Mouse (Mus musculus): ENCODE results near the gene Gemin6. TPM values are rescaled to one million over a fixed set of nuclear protein-coding genes. Genes with fewer than 3 reads are reported as not detected.
A peak's percentile ranks its signal among the peaks of the same experiment; 100 is the strongest.
"Not testable (repeated sequence)": the region's sequence is repeated elsewhere in the genome, so short reads cannot be mapped to it uniquely, and the experiment has no call there.

Gemin6 gene
- 1 to 10 TPM; 4.6 to 4.9 TPM for total RNA-seq (2021)
- long read RNA-seq, experiment 1, transcript Gemin6-201 (3 exons, 1,134 nt): major isoform, 5 of 7 reads
- long read RNA-seq, experiment 1, partial matches to known transcripts: 1 of 7 reads
- long read RNA-seq, experiment 1, other reads (novel, unspliced or antisense): 1 of 7 reads
- long read RNA-seq, experiment 2, transcript Gemin6-201 (3 exons, 1,134 nt): major isoform, 6 of 8 reads
- long read RNA-seq, experiment 2, partial matches to known transcripts: 0 of 8 reads
- long read RNA-seq, experiment 2, other reads (novel, unspliced or antisense): 2 of 8 reads

DNA sequence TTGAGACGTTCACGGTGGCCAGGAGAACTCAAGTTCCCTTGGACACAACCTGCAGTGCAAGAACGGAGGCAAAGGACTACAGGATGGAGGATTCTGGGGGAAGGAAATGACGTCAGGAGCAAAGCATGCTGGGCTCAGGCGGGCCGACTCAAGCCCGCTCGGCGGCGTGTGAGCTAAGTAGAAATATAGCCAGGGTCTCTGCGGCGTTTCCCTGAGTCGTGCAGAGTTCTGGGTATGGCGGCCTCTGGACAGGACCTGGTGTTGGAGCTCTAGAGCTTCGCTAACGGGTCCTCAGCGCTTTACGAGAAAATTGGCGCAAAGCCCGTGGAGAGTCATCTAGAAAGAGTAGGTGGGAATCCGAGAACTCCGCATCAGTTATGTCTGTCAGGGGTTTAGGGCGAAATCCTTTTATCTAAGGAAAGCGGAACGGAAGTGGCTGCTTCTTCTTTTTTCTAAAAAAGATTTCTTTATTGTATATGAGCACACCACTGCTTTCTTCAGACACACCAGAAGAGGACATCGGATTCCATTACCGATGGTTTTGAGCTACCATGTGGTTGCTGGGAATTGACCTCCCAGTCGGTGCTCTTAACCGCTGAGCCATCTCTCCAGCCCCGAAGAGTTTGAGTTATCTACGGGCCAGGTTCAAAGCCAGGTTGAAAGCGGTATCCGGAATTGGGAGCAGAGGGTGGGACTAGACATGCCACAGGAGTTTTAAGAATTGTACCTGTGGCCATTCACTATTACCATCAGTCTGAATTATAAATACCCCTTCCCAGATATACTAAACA is at the start of gene Gemin6:
Gene Gemin6 (plus strand): TSS at position 116 of the 791 bp plus-strand sequence.
- peak; percentile 85 to 88 for DNase-seq (ENCODE audit: low spot score in 2 of 2)
- intact Hi-C loops (cut with DNase I): loop anchor here (2.0 kb wide), 1 partner anchor 18 kb away; the partner anchor contains the start of genes Srsf7 and Ttc39d

- DNase-seq (ENCODE audit: low spot score in 2 of 2): no peak
- intact Hi-C loops (cut with DNase I): no loop called here
These were observed 49.4 kb upstream of the Gemin6 start for GRCm38 (mm10) chr17:80174699-80175385.

GRCm38 (mm10) chr17:80175386-80175739 is 48.9 kb upstream of the Gemin6 start:
- DNase-seq (ENCODE audit: low spot score in 2 of 2): no peak
- intact Hi-C loops (cut with DNase I): no loop called here

- no peak for DNase-seq (ENCODE audit: low spot score in 2 of 2)
- intact Hi-C loops (cut with DNase I): no loop called here
These were observed 48.3 kb upstream of the Gemin6 start for GRCm38 (mm10) chr17:80175966-80176365.

GRCm38 (mm10) chr17:80178846-80179245 is 45.4 kb upstream of the Gemin6 start:
- DNase-seq (ENCODE audit: low spot score in 2 of 2); intact Hi-C loops (cut with DNase I): not testable (repeated sequence)

DNA sequence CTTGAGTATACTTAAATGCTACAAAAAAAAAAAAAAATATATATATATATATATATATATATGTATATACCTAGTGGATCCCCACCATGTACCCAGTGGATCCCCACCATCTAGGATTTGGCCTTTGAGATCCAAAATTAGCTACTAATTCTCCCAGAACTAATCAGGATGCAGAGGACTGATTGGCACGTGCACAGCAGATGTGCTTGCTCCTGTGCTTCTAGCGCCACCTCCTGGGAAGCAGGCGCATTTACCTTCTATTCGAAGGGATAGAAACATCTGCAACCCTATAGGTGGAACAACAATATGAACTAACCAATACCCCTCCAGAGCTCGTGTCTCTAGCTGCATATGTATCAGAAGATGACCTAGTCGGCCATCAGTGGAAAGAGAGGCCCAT is 44.3 kb upstream of the Gemin6 start:
- DNase-seq (ENCODE audit: low spot score in 2 of 2): peak; percentile 81 to 82
- intact Hi-C loops (cut with DNase I): loop anchor here (1.0 to 5.0 kb wide), 2 partner anchors 132 to 163 kb away; no protein-coding TSS in a partner anchor

DNA sequence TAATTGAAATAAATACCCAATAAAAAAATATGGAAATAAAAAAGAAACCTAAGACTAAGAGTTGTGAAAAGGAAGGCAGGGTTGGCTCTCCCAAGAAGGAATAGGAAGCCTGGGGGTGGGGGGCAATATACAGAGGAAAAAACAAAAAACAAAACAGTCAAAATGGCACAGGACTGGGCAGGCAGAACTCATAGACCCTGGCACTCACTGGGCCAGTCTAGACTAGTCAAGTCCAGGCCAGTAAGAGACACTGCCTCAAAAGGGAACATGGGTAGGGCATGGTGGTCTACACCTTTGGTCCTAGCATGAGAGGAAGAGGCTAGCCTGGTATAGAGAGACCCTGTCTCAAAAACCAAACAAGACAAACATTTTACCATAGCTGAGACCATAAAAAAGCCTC is 43.8 kb upstream of the Gemin6 start:
- intact Hi-C loops (cut with DNase I): loop anchor here (1.0 to 5.0 kb wide), 2 partner anchors 132 to 163 kb away; no protein-coding TSS in a partner anchor
- DNase-seq (ENCODE audit: low spot score in 2 of 2): no peak

DNA sequence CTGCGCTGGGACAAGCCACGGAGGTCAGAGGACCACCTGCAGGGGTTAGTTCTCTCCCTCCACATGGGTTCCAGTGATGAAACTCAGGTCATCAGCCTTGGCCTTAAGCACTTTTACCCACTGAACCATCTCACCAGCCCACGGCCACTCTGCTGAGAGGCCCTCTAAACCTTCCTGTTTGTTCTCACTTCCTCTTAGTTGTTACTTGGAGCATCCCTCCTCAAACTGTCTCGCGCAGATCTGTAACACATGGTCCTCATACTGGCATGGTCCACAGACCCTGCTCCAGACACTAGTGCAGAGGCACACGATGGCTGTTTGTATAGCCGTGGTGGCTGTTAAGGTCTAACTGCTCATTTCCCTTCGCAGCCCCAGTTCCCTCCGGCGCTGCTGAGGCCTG is 40.6 kb upstream of the Gemin6 start:
- intact Hi-C loops (cut with DNase I): loop anchor here (5.0 kb wide), 1 partner anchor 166 kb away; no protein-coding TSS in a partner anchor
- no peak for DNase-seq (ENCODE audit: low spot score in 2 of 2)

DNA sequence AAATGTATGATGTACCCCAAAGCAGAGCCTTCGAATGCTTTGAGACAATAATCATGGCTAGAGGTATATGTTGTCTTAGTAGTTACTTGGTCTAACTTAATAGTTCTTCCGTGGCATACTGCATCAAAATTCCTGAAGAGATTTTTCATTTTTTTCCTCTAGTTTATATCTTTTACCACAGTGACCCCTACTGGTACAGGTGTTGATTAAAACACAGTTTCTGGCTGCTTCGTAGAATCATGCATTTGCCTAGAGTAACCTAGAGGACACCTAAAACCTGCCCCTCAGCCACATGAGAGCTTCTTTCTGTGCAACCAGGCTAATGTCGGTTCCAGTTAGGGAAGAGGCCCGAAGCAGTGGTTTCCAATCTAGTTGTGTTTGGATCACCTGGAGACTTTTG is 31.2 kb upstream of the Gemin6 start:
- intact Hi-C loops (cut with DNase I): no loop called here
- peak; percentile 30 to 51 for DNase-seq (ENCODE audit: low spot score in 2 of 2)

- intact Hi-C loops (cut with DNase I): loop anchor here (5.0 kb wide), 1 partner anchor 337 kb away; no protein-coding TSS in a partner anchor
- no peak for DNase-seq (ENCODE audit: low spot score in 2 of 2)
These were observed 25.0 kb upstream of the Gemin6 start for GRCm38 (mm10) chr17:80199160-80199778.

GRCm38 (mm10) chr17:80205657-80206056 is 18.6 kb upstream of the Gemin6 start:
- intact Hi-C loops (cut with DNase I): loop anchor here (2.0 kb wide), 1 partner anchor 19 kb away; the partner anchor contains the start of gene Gemin6
- no peak for DNase-seq (ENCODE audit: low spot score in 2 of 2)

DNA sequence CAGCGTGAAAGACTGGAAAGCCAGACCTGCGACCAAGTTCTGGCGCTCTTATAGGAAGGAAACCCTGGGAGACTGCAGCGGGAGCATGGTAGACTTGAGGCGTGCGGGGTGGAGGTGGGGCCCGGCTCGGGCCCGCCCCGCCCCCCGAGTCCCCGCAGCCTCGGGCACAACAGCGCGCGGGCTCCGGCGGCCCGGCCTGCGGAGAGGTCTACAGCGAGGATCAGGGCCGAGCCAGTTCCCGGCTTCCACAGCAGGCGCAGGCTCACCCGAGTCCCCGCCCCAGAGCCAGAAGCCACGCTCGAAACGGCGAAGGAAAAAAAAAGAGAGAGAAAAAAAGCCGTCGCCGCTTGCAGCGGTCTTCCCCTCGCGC is 18.0 kb upstream of the Gemin6 start:
- no peak for DNase-seq (ENCODE audit: low spot score in 2 of 2)
- intact Hi-C loops (cut with DNase I): loop anchor here (2.0 kb wide), 1 partner anchor 19 kb away; the partner anchor contains the start of gene Gemin6

GRCm38 (mm10) chr17:80206671-80207581 is 17.3 kb upstream of the Gemin6 start, which contains the start of the genes Srsf7 and Ttc39d:
Gene Srsf7, minus strand, starts transcription at chr17:80207307.
Gene Ttc39d, plus strand, starts transcription at chr17:80207460.
- intact Hi-C loops (cut with DNase I): loop anchor here (2.0 kb wide), 1 partner anchor 18 kb away; the partner anchor contains the start of gene Gemin6
- DNase-seq (ENCODE audit: low spot score in 2 of 2): peak; percentile 99

- intact Hi-C loops (cut with DNase I); DNase-seq (ENCODE audit: low spot score in 2 of 2): not testable (repeated sequence)
These were observed 10.2 kb upstream of the Gemin6 start for GRCm38 (mm10) chr17:80213998-80214397.

GRCm38 (mm10) chr17:80220131-80220530 is 4.1 kb upstream of the Gemin6 start:
- intact Hi-C loops (cut with DNase I): no loop called here
- no peak for DNase-seq (ENCODE audit: low spot score in 2 of 2)

DNA sequence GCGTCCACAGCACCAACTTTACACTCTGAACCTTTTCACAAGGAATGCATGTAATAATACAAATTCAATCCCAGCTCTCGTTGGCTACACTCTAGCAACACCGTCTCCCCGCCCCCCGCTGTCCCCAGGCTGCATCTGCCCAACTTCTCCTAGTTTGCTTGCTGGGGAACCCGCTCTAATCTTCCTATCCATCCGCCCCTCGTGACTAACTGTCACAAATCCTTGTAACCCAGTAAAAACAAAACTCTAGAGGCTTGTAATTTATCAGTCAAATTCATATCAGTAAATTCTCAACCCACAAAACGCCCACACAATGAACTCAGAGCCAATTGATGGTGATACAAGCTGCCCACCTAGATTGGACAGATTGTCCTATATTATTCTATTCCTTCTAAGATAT is 3.0 kb upstream of the Gemin6 start:
- no peak for DNase-seq (ENCODE audit: low spot score in 2 of 2)
- intact Hi-C loops (cut with DNase I): no loop called here

- no peak for DNase-seq (ENCODE audit: low spot score in 2 of 2)
- intact Hi-C loops (cut with DNase I): no loop called here
These were observed 2.2 kb upstream of the Gemin6 start for GRCm38 (mm10) chr17:80221890-80222628.
